Mouse (Mus musculus) cortical plate, adult 2 months (tissue): ENCODE data around the gene Smg6.

Experiments used
- CTCF ChIP-seq: fragments of 200-500 bp; IDR thresholded peaks from 2 replicates; pipeline ENCODE4 v1.5.1; 2011; ENCODE audit warnings: mild to moderate bottlenecking, control low read depth, low read length; ENCODE audit not compliant: insufficient read depth; ENCODE audit errors: extremely low read depth
- POLR2A ChIP-seq: fragments of 200-500 bp; IDR thresholded peaks from 2 replicates; pipeline ENCODE4 v1.6.1; 2011; ENCODE audit warnings: mild to moderate bottlenecking, low read length, control low read depth; ENCODE audit not compliant: insufficient read depth; ENCODE audit errors: extremely low read depth

DNA sequence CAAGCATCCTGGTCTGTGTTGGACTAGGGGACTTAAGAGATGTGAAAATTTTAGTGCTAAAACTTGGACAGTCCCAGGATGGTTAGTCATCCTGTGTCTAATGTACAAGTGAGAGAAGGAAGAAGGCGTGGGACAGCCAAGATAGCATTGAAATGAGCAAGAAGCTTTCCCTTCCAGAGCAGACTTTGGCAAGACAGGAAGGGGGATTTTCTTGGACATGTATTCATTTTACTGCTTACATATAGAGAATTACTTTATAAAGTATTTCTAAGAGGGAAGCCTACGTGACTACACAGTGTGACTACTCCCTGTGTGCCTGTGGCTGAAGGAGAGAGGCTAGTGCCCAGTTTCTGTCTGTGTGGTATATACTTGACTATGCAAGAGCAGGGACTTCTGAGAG lies 127.4 kb downstream of the Smg6 start:
- TF ChIP-seq CTCF: no peak
- TF ChIP-seq POLR2A: no peak
